Mouse (Mus musculus) limb, embryonic 11.5 days (tissue): ENCODE results near the gene Acp4. TPM values are rescaled to one million over a fixed set of nuclear protein-coding genes. Genes with fewer than 3 reads are reported as not detected.
A peak's percentile ranks its signal among the peaks of the same experiment; 100 is the strongest.

Experiments used
- ATAC-seq: fragments of 200-750 bp; cut with Nextera tagmentation; 2 replicates; pipeline ENCODE4 v1.8.0; 2017; ENCODE audit warnings: low read depth; ENCODE audit not compliant: insufficient number of reproducible peaks, low FRiP score, low TSS enrichment
- DNase-seq: peaks from one replicate; pipeline ENCODE4 v3.0.0-alpha.2; 2015; ENCODE audit warnings: low spot score
- H3K27ac ChIP-seq: fragments of 300-500 bp; sonication (generic); replicated peaks from 2 replicates; pipeline ENCODE4 v1.5.1; 2014; ENCODE audit warnings: low read depth, mild to moderate bottlenecking, low read length
- H3K27me3 ChIP-seq: fragments of 300-500 bp; sonication (generic); 2 replicates; pipeline ENCODE4 v1.6.1; 2014; ENCODE audit warnings: mild to moderate bottlenecking, low read length, mixed read lengths; ENCODE audit not compliant: control insufficient read depth, insufficient read depth
- H3K36me3 ChIP-seq: fragments of 300-500 bp; sonication (generic); 2 replicates; pipeline ENCODE4 v1.6.1; 2014; ENCODE audit warnings: mild to moderate bottlenecking, low read length, moderate library complexity, mixed read lengths; ENCODE audit not compliant: control insufficient read depth, insufficient read depth
- H3K4me1 ChIP-seq: fragments of 300-500 bp; sonication (generic); 2 replicates; pipeline ENCODE4 v1.6.1; 2014; ENCODE audit warnings: low read length, mixed read lengths; ENCODE audit not compliant: control insufficient read depth, insufficient read depth
- H3K4me2 ChIP-seq: fragments of 300-500 bp; sonication (generic); 2 replicates; pipeline ENCODE4 v1.6.1; 2014; ENCODE audit warnings: low read depth, mild to moderate bottlenecking, moderate library complexity; ENCODE audit not compliant: severe bottlenecking
- H3K4me3 ChIP-seq: fragments of 300-500 bp; sonication (generic); 2 replicates; pipeline ENCODE4 v1.5.1; 2014; ENCODE audit warnings: low read depth, low read length
- H3K9ac ChIP-seq: fragments of 300-500 bp; sonication (generic); 2 replicates; pipeline ENCODE4 v1.6.1; 2014; ENCODE audit warnings: mild to moderate bottlenecking, low read length
- H3K9me3 ChIP-seq: fragments of 300-500 bp; sonication (generic); 2 replicates; pipeline ENCODE4 v1.6.1; 2016; ENCODE audit warnings: low read length; ENCODE audit not compliant: control insufficient read depth
- WGBS: fragments of 180-500 bp; shearing (Covaris S2); extraction: QIAGEN DNeasy Blood & Tissue Kit; methylation state at CpG from one replicate; pipeline ENCODE4 v1.1.7; 2014; 5-methylcytosine and 5-hydroxymethylcytosine counted together
- polyA plus RNA-seq: library from polyadenylated mRNA; unstranded; fragments of >200 nt; fragmentation: Nextera tagmentation; extraction: Ambion mirVana; gene quantifications from 2 replicates; pipeline ENCODE4 v1.2.1, GENCODE M21; 2014

The Acp4 gene
- polyA plus RNA-seq, 1 experiment from 2014 or later = 0.31 TPM

- WGBS = 71% methylated on average over 7 of the region's 7 CpGs
- DNase-seq = no peak
- H3K36me3 ChIP-seq = no peaks in the 10 kb centered on the region
- peaks cover 3% of the 10 kb centered on the region; the same call in 1 of the 2 replicates for H3K27me3 ChIP-seq
- no peaks in the 10 kb centered on the region for H3K9me3 ChIP-seq
- H3K4me2 ChIP-seq = no peak overlapping the region
- ATAC-seq = no peak
- no peak overlapping the region for H3K27ac ChIP-seq
- no peak overlapping the region for H3K4me3 ChIP-seq
- H3K9ac ChIP-seq = no peak overlapping the region
- H3K4me1 ChIP-seq = no peaks in the 10 kb centered on the region
Measured at GRCm38 (mm10) chr7:44273446-44273845, 16.3 kb upstream of the Acp4 start.

- peaks cover 3% of the 10 kb centered on the region; the same call in 1 of the 2 replicates for H3K27me3 ChIP-seq
- no peak for DNase-seq
- H3K27ac ChIP-seq = no peak overlapping the region
- no peaks in the 10 kb centered on the region for H3K36me3 ChIP-seq
- no peak overlapping the region for H3K9ac ChIP-seq
- no peak overlapping the region for H3K4me3 ChIP-seq
- ATAC-seq = no peak
- no peaks in the 10 kb centered on the region for H3K4me1 ChIP-seq
- H3K9me3 ChIP-seq = no peaks in the 10 kb centered on the region
- WGBS = 87% methylated on average over 7 of the region's 7 CpGs
- no peak overlapping the region for H3K4me2 ChIP-seq
Measured at GRCm38 (mm10) chr7:44272546-44272945, 15.4 kb upstream of the Acp4 start.

GRCm38 (mm10) chr7:44271309-44271708 is 14.1 kb upstream of the Acp4 start:
- DNase-seq = no peak
- Histone ChIP-seq H3K4me2 (no peak overlapping the region), H3K4me3 (no peak overlapping the region), H3K36me3 (no peaks in the 10 kb centered on the region), H3K27ac (no peak overlapping the region), H3K9me3 (no peaks in the 10 kb centered on the region), H3K9ac (no peak overlapping the region), H3K4me1 (no peaks in the 10 kb centered on the region), H3K27me3 (peaks cover 3% of the 10 kb centered on the region; the same call in 1 of the 2 replicates)
- ATAC-seq = no peak
- 79% methylated on average over 2 of the region's 2 CpGs for WGBS

- Histone ChIP-seq H3K27me3 (peaks cover 5% of the 10 kb centered on the region; the same call in 1 of the 2 replicates), H3K9ac (no peak overlapping the region), H3K4me2 (no peak overlapping the region), H3K9me3 (no peaks in the 10 kb centered on the region), H3K27ac (no peak overlapping the region), H3K4me3 (no peak overlapping the region), H3K36me3 (no peaks in the 10 kb centered on the region), H3K4me1 (no peaks in the 10 kb centered on the region)
- DNase-seq (no peak), ATAC-seq (no peak)
- WGBS = 85% methylated on average over 2 of the region's 2 CpGs
Measured at GRCm38 (mm10) chr7:44269397-44269796, 12.2 kb upstream of the Acp4 start.

GRCm38 (mm10) chr7:44268117-44268516 is 10.9 kb upstream of the Acp4 start:
- no peaks in the 10 kb centered on the region; the same call in 1 of the 2 replicates for H3K9me3 ChIP-seq
- H3K27ac ChIP-seq = no peak overlapping the region
- peaks cover 7% of the 10 kb centered on the region for H3K27me3 ChIP-seq
- ATAC-seq = no peak
- H3K4me3 ChIP-seq = no peak overlapping the region
- WGBS = 81% methylated on average over 11 of the region's 11 CpGs
- no peaks in the 10 kb centered on the region for H3K36me3 ChIP-seq
- no peak overlapping the region for H3K4me2 ChIP-seq
- H3K9ac ChIP-seq = no peak overlapping the region
- no peak for DNase-seq
- peaks cover 1% of the 10 kb centered on the region; the same call in 1 of the 2 replicates for H3K4me1 ChIP-seq

- ATAC-seq = peak; percentile 41
- Histone ChIP-seq H3K4me2 (peak overlapping the region; percentile 31), H3K9ac (no peak overlapping the region), H3K9me3 (no peaks in the 10 kb centered on the region; the same call in 1 of the 2 replicates), H3K27ac (no peak overlapping the region), H3K4me1 (peaks cover 4% of the 10 kb centered on the region; the same call in 1 of the 2 replicates), H3K36me3 (no peaks in the 10 kb centered on the region), H3K4me3 (no peak overlapping the region), H3K27me3 (peaks cover 9% of the 10 kb centered on the region)
- WGBS = 3% methylated on average over 34 of the region's 34 CpGs
- peak; percentile 99 for DNase-seq
Measured at GRCm38 (mm10) chr7:44262791-44263643, 5.8 kb upstream of the Acp4 start.

- H3K4me1 ChIP-seq = peaks cover 4% of the 10 kb centered on the region; the same call in 1 of the 2 replicates
- no peak within 1 kb of the TSS for H3K4me2 ChIP-seq
- H3K27ac ChIP-seq = no peak within 1 kb of the TSS
- no peak within 1 kb of the TSS for H3K4me3 ChIP-seq
- no peak within 1 kb of the TSS for H3K9ac ChIP-seq
- no peak for DNase-seq
- no peak for ATAC-seq
- 64% methylated on average over 5 of the region's 5 CpGs for whole genome bisulfite sequencing
- H3K36me3 ChIP-seq = no peaks in the 10 kb centered on the region
- H3K9me3 ChIP-seq = no peaks in the 10 kb centered on the region; the same call in 1 of the 2 replicates
- peaks cover 9% of the 10 kb centered on the region for H3K27me3 ChIP-seq
Measured at GRCm38 (mm10) chr7:44261147-44261546, 4.0 kb upstream of the Acp4 start, which contains the start of gene Gm15517. Gene Gm15517, plus strand, starts transcription at chr7:44261447.

- H3K9ac ChIP-seq = no peak overlapping the region
- WGBS = 71% methylated on average over 6 of the region's 6 CpGs
- ATAC-seq = no peak
Measured at GRCm38 (mm10) chr7:44260410-44260809, 3.2 kb upstream of the Acp4 start.

More at GRCm38 (mm10) chr7:44260410-44260809, 3.2 kb upstream of the Acp4 start:
- H3K27ac ChIP-seq = no peak overlapping the region
- no peaks in the 10 kb centered on the region for H3K36me3 ChIP-seq
- H3K4me1 ChIP-seq = peaks cover 4% of the 10 kb centered on the region; the same call in 1 of the 2 replicates
- H3K27me3 ChIP-seq = peaks cover 9% of the 10 kb centered on the region
- H3K4me3 ChIP-seq = no peak overlapping the region
- H3K4me2 ChIP-seq = no peak overlapping the region
- DNase-seq = no peak
- H3K9me3 ChIP-seq = no peaks in the 10 kb centered on the region; the same call in 1 of the 2 replicates
